Mouse (Mus musculus) splenic B cell, adult 2 months (primary cell): ENCODE measurements around the gene Gm48551.

Experiments used
- DNase-seq: peaks from one replicate; pipeline ENCODE4 v3.0.0-alpha.2; 2011; ENCODE audit warnings: low read depth, low spot score
- H3K27me3 ChIP-seq: 2 replicates; pipeline ENCODE4 v1.6.1; 2012; ENCODE audit warnings: mild to moderate bottlenecking, low read length, moderate library complexity, mixed read lengths; ENCODE audit not compliant: control insufficient read depth, poor library complexity, insufficient read depth, severe bottlenecking
- H3K36me3 ChIP-seq: 2 replicates; pipeline ENCODE4 v1.6.1; 2012; ENCODE audit warnings: mild to moderate bottlenecking, low read length, moderate library complexity, mixed read lengths; ENCODE audit not compliant: control insufficient read depth, poor library complexity, insufficient read depth, severe bottlenecking

Gm48551 gene

GRCm38 (mm10) chr10:81388505-81389055, 4.3 kb downstream of the Gm48551 start, which contains the start of gene Gm48552:
Gene Gm48552, plus strand, starts transcription at chr10:81389005.
- Histone ChIP-seq H3K27me3 (no peaks in the 10 kb centered on the region), H3K36me3 (peaks cover 3% of the 10 kb centered on the region; the same call in 1 of the 2 replicates)
- no peak for DNase-seq

DNA sequence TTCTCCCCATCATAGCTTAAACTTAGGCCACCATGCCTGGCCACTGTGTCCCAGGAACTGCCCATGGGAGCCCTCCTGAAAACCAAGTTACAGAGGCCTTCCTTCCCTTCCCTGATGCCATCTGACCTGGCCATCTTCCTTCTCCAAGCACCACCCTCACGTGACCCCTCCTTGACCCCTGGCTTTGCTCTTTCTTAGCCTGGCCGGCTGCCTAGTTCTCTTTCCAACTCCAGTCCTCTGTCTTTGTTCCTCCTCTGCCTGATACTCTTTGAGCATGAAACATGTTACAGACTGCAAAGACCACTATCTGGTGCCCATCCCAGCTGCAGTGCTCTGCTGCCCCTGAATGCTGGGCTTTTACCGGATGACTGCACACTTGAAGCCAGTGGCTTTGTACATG, 5.1 kb downstream of the Gm48551 start:
- Histone ChIP-seq H3K36me3 (peaks cover 3% of the 10 kb centered on the region; the same call in 1 of the 2 replicates), H3K27me3 (no peaks in the 10 kb centered on the region)
- DNase-seq: no peak

DNA sequence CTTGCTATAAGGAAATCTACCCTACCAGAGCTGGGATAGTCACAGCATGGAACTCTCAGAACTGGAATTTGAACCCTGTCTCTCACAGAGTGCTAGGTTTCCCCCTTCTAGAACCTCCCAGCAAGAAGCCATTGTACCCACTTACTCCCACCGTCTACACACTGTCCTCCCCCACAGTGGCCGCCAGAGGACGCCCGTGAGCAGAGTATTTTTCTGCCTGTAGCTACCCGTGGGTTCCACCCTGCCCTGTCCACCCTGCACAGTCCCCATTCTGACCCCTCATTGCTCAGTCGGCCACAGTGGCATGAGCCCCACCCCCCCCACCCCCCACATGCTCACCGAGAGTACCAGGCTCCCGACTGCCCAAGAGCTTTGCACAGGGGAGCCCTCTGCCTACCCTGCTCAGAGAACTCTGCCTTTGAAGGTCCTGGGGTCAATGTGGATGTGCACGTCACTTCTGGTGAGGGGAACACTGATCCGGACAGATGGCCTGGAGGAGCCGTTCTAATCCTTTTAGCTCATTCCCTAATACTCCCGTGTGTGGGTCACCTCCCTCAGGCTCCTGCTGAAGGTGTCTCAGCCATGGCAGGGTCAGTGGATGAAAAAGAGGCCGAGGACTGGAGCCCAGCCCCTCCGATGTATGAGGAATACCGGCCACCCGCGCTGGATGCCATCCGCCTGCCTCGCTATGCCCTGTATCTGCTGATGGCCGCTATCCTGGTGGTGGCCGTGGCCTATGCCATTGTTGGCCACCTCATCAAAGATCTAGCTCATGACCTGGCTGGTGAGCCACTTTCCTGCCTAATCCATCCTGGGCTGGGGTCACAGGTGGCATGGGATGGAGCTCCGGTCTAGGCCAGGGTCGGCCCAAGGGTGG, 5.8 kb downstream of the Gm48551 start:
- no peaks in the 10 kb centered on the region for H3K27me3 ChIP-seq
- peak; percentile 79 for DNase-seq
- peaks cover 3% of the 10 kb centered on the region; the same call in 1 of the 2 replicates for H3K36me3 ChIP-seq

DNA sequence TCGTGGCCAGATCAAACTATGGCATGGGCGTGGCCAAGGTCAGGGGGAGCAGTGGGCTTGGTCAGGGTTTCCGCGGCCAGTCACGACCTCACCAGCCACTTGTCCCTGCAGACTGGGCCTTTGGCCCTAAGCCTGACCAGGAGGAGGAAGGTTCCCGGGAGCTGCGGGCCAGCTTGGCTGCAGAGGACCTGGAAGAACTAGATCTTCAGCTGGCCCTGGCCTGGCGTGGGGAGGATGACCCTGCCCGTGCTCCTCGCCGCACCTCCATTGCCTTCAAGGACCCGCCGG, 6.4 kb downstream of the Gm48551 start:
- H3K36me3 ChIP-seq: peaks cover 3% of the 10 kb centered on the region; the same call in 1 of the 2 replicates
- no peak for DNase-seq
- no peaks in the 10 kb centered on the region for H3K27me3 ChIP-seq

DNA sequence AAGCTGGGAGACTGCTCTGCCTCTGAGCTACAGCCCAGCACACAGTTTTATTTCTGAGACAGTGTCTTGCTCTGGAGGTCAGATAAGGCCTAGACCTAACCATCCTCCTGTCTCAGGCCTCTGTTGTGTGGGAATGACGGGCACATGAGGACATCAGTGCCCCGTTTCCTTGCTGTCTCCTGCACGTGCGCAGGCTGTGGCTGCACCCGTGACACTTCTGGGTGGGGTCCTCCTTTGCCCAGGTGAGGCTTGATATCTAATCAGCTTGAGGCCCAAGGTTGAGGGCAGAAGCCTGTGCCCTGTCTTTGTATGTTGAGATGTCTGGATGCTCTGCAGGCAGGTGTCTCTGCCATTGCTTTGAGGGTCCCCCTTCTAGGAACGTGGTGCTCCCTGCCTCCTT, 8.0 kb downstream of the Gm48551 start:
- DNase-seq: no peak
- no peaks in the 10 kb centered on the region for H3K27me3 ChIP-seq
- H3K36me3 ChIP-seq: no peaks in the 10 kb centered on the region; the same call in 1 of the 2 replicates

DNA sequence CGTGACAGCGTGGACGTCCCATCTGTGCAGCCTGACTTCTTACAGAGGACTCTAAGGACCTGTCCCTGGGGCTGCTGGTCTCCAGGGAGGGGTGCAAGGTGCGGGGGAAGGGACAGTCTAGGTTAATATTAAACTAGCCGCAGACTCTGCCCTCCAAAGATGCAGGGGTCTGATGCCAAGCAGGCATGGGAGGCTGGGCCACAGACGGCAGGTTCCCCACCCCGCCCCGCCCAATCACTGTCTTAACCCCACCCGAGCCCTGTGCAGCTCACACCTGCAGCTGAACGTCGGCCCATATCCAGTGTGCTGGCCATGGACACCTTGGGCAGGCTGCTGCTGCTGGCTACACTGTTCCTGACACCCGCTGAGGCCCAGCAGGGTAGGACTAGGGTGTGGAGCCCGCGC, 8.5 kb downstream of the Gm48551 start, which contains the start of gene Smim24:
Gene Smim24 (plus strand): TSS at position 271 of the 405 bp plus-strand sequence.
- Histone ChIP-seq H3K36me3 (no peaks in the 10 kb centered on the region), H3K27me3 (no peaks in the 10 kb centered on the region)
- no peak for DNase-seq

GRCm38 (mm10) chr10:81393456-81394063, 9.3 kb downstream of the Gm48551 start:
- H3K36me3 ChIP-seq: no peaks in the 10 kb centered on the region
- no peak for DNase-seq
- no peaks in the 10 kb centered on the region for H3K27me3 ChIP-seq

GRCm38 (mm10) chr10:81395127-81395526, 10.9 kb downstream of the Gm48551 start:
- Histone ChIP-seq H3K27me3 (no peaks in the 10 kb centered on the region), H3K36me3 (no peaks in the 10 kb centered on the region; the same call in 1 of the 2 replicates)
- peak; percentile 86 for DNase-seq

DNA sequence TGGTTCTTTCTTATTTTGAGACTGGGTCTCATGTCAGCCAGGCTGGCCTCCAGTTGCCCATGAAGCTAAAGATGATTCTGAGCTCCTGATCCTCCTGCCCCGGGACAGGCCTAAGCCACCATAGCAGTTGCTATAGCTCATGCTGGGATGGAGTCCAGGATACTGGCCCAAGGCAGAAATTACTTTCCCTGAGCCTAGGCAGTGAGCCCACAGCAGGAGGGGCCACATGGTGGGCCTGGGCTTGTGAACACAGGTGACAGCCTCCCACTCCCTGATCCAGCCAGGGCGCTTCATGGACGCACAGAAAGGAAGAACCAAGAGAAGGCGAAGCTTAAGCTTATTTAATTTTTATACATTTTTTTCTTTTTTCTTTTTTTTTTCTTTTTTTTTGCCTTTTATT, 11.6 kb downstream of the Gm48551 start:
- H3K27me3 ChIP-seq: no peaks in the 10 kb centered on the region
- H3K36me3 ChIP-seq: peaks cover 2% of the 10 kb centered on the region; the same call in 1 of the 2 replicates
- no peak for DNase-seq

DNA sequence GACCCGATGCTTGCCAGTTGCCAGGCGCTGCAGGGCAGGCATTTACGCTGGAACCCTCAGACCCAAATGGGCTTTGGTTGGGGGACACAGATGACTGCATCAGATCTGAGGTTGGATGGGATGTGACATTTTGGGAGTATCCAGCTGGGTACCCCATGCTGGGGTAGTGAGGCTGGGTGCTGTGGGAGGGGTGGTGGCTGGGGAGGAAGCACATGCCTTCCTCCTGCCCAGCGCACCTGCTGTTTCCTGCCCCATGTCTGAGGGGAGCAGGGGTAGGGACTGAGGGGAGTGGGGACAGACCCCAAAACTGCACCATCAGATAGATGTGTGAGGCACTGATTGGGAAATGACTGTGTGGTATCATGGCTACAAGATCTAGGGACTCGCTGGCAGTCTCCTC, 12.5 kb downstream of the Gm48551 start:
- DNase-seq: no peak
- Histone ChIP-seq H3K27me3 (no peaks in the 10 kb centered on the region), H3K36me3 (peaks cover 2% of the 10 kb centered on the region; the same call in 1 of the 2 replicates)

DNA sequence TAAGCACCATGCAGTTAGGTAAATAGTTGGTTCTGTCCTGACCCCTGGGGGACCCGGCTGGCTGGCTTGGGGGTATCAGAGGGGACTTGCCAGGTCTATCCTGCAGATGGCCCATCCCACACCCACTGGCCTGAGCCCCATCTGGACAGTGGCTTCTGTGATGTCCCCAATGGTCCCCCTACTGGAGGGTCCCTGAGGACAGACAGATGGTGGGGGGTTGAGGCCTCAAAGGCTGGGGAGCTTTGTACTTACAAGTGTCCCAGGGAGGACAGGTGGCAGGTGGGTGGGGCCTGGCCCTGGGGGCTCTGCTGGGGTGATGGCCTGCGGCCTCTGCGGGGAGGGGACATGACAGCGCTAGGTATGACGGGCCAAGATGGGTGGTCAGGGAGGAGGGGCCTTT, 15.0 kb downstream of the Gm48551 start:
- peaks cover 2% of the 10 kb centered on the region; the same call in 1 of the 2 replicates for H3K36me3 ChIP-seq
- H3K27me3 ChIP-seq: no peaks in the 10 kb centered on the region
- no peak for DNase-seq

- peaks cover 2% of the 10 kb centered on the region; the same call in 1 of the 2 replicates for H3K36me3 ChIP-seq
- H3K27me3 ChIP-seq: no peaks in the 10 kb centered on the region
- DNase-seq: no peak
These were observed 15.6 kb downstream of the Gm48551 start for GRCm38 (mm10) chr10:81399798-81400308.

GRCm38 (mm10) chr10:81400371-81401204, 16.3 kb downstream of the Gm48551 start:
- Histone ChIP-seq H3K36me3 (peaks cover 2% of the 10 kb centered on the region; the same call in 1 of the 2 replicates), H3K27me3 (no peaks in the 10 kb centered on the region)
- DNase-seq: no peak

GRCm38 (mm10) chr10:81401205-81401520, 16.9 kb downstream of the Gm48551 start:
- no peak for DNase-seq
- H3K27me3 ChIP-seq: no peaks in the 10 kb centered on the region; the same call in 1 of the 2 replicates

More at GRCm38 (mm10) chr10:81401205-81401520, 16.9 kb downstream of the Gm48551 start:
- peaks cover 3% of the 10 kb centered on the region; the same call in 1 of the 2 replicates for H3K36me3 ChIP-seq
